Mouse (Mus musculus) stomach, postnatal 0 days (tissue): ENCODE results near the gene Smok3b. TPM values are rescaled to one million over a fixed set of nuclear protein-coding genes. Genes with fewer than 3 reads are reported as not detected.

ENCODE experiments used
- ATAC-seq: fragments of 200-750 bp; cut with Nextera tagmentation; 2 replicates; pipeline ENCODE4 v1.8.0; 2017; ENCODE audit not compliant: low FRiP score, low TSS enrichment
- DNase-seq: peaks from one replicate; pipeline ENCODE4 v3.0.0-alpha.2; 2016; ENCODE audit warnings: low spot score
- H3K27ac ChIP-seq: fragments of 300-500 bp; sonication (generic); replicated peaks from 2 replicates; pipeline ENCODE4 v1.5.1; 2014; ENCODE audit warnings: mild to moderate bottlenecking, control low read depth
- H3K27me3 ChIP-seq: fragments of 300-500 bp; sonication (generic); 2 replicates; pipeline ENCODE4 v1.6.1; 2014; ENCODE audit warnings: low read length; ENCODE audit not compliant: control insufficient read depth, insufficient read depth
- H3K36me3 ChIP-seq: fragments of 300-500 bp; sonication (generic); 2 replicates; pipeline ENCODE4 v1.6.1; 2014; ENCODE audit warnings: low read length, mixed read lengths; ENCODE audit not compliant: control insufficient read depth, insufficient read depth
- H3K4me1 ChIP-seq: fragments of 300-500 bp; sonication (generic); replicated peaks from 2 replicates; pipeline ENCODE4 v1.6.1; 2014; ENCODE audit warnings: antibody characterized with exemption; ENCODE audit not compliant: control insufficient read depth, insufficient read depth
- H3K4me2 ChIP-seq: fragments of 300-500 bp; sonication (generic); replicated peaks from 2 replicates; pipeline ENCODE4 v1.6.1; 2014; ENCODE audit warnings: low read depth, mild to moderate bottlenecking, control low read depth, moderate library complexity
- H3K4me3 ChIP-seq: fragments of 300-500 bp; sonication (generic); 2 replicates; pipeline ENCODE4 v1.5.1; 2014; ENCODE audit warnings: low read depth, low read length, control low read depth
- H3K9ac ChIP-seq: fragments of 300-500 bp; sonication (generic); 2 replicates; pipeline ENCODE4 v1.6.1; 2014; ENCODE audit warnings: mild to moderate bottlenecking, low read length, control low read depth, mixed read lengths
- H3K9me3 ChIP-seq: fragments of 300-500 bp; sonication (generic); 2 replicates; pipeline ENCODE4 v1.6.1; 2016; ENCODE audit warnings: low read length; ENCODE audit not compliant: control insufficient read depth
- CTCF ChIP-seq: IDR thresholded peaks from 2 replicates; pipeline ENCODE4 v1.5.1; 2016; ENCODE audit warnings: antibody characterized with exemption, low read depth, mild to moderate bottlenecking, moderate library complexity
- EP300 ChIP-seq: optimal IDR thresholded peaks from 2 replicates; pipeline ENCODE3; 2016; ENCODE audit warnings: antibody characterized with exemption
- WGBS: fragments of 180-500 bp; shearing (Covaris S2); extraction: QIAGEN DNeasy Blood & Tissue Kit; methylation state at CpG from one replicate; pipeline ENCODE4 v1.1.7; 2014; 5-methylcytosine and 5-hydroxymethylcytosine counted together
- polyA plus RNA-seq: library from polyadenylated mRNA; unstranded; fragments of >200 nt; fragmentation: Nextera tagmentation; extraction: Ambion mirVana; gene quantifications from 2 replicates; pipeline ENCODE4 v1.2.1, GENCODE M21; 2015

The Smok3b gene
- polyA plus RNA-seq, 1 experiment from 2014 or later: not detected

DNA sequence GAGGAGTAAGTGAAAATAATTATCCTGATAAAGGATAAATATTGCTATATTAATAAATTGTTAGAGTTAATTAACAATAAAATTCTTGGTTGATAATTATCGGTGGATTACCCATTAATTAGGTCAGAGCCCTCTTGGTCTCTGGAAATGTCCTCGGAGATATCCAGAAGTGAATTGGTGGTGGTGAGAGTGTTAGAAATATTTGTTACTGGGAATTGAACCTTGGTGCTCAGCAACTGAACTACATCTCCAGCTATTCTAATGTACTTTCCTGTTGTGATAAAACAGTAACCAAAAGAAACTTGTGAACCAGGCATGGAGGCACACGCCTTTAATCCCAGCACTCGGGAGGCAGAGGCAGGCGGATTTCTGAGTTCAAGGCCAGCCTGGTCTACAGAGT, 59.2 kb downstream of the Smok3b start:
- Histone ChIP-seq H3K9me3 (no peaks in the 10 kb centered on the region), H3K36me3 (no peaks in the 10 kb centered on the region), H3K27ac (no peak overlapping the region), H3K27me3 (no peaks in the 10 kb centered on the region), H3K4me3 (no peak overlapping the region), H3K4me2 (no peak overlapping the region), H3K4me1 (no peaks in the 10 kb centered on the region), H3K9ac (no peak overlapping the region)
- 89% methylated on average over 5 of the region's 5 CpGs for WGBS
- TF ChIP-seq CTCF: no peak
- TF ChIP-seq EP300: no peak
- DNase-seq (no peak), ATAC-seq (no peak)

DNA sequence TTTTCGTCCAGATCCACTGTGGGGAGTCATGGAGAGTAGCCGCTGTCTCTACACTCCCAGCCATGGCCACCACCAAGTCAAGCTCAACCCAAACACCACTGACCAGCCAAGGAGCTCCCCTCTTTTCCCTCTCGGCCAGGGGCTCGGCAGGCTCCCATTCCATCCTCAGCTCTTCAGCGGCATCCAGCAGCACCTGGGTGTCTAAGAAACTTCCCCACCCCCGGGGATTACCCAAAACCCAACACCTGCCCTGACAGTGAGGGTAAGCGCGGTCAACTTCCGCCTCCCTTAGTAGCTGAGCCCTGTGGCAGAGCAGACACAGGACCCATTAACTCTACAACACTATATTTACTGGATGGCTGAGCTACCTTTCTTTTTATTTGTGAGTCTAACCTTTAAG, 60.2 kb downstream of the Smok3b start:
- no peak overlapping the region for H3K27ac ChIP-seq
- DNase-seq: no peak
- H3K4me2 ChIP-seq: no peak overlapping the region
- no peaks in the 10 kb centered on the region for H3K27me3 ChIP-seq
- no peak for TF ChIP-seq CTCF
- no peak for TF ChIP-seq EP300
- ATAC-seq: no peak
- no peaks in the 10 kb centered on the region for H3K4me1 ChIP-seq
- H3K36me3 ChIP-seq: no peaks in the 10 kb centered on the region
- 79% methylated on average over 9 of the region's 9 CpGs for WGBS
- H3K9ac ChIP-seq: no peak overlapping the region
- no peaks in the 10 kb centered on the region for H3K9me3 ChIP-seq
- no peak overlapping the region for H3K4me3 ChIP-seq

DNA sequence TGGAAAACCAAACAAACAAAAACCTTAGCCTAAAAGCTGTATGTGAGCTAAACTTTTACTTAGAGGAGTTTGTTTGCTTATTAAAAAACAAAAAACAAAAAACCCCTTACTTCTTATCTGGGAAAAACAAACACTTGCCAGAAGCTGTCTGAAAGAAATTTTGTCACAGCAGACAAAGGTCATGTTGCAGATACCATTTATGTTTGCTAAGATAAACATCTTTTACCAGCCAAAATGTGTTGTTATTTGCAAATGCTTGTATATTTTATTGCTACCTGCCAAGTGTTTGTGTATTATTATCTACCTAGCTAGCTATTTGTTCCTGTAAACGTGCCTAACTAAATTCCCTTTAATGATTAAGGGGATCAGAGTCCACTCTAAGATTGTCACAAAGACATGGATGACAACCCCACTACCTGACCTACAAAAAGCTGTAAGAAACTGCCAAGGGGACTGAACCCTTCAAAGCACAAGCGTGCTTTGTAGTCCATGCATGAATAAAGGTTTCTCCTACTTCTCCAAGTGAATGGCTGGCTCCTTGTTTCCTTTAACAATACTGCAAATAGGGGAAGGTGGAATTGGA, 62.2 kb downstream of the Smok3b start:
- Histone ChIP-seq H3K27ac (no peak overlapping the region), H3K4me2 (no peak overlapping the region), H3K4me3 (no peak overlapping the region), H3K9ac (no peak overlapping the region), H3K36me3 (no peaks in the 10 kb centered on the region), H3K4me1 (no peaks in the 10 kb centered on the region), H3K9me3 (no peaks in the 10 kb centered on the region), H3K27me3 (no peaks in the 10 kb centered on the region)
- no peak for TF ChIP-seq EP300
- whole genome bisulfite sequencing: 61% methylated on average over 2 of the region's 2 CpGs
- no peak for ATAC-seq
- no peak for DNase-seq

DNA sequence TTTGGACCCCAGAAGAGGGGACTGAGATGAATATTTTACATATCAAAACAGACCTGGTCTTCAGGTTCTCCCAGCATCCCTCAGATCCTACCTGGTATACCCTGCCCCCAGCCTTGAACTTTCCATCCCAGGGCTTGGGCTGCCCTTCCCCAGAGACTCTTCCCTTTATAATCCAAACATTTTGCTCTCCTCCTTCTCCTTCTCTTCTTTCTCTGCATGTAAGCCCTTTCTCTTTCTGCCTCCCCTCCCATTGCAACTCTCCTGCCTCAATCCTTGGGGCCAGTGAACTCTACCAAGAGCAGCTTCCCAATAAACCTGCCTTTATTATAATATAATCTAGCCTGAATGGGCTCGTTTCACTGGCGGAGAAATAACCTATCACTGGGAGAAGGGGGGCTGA, 62.7 kb downstream of the Smok3b start:
- Histone ChIP-seq H3K4me1 (no peaks in the 10 kb centered on the region), H3K4me2 (no peak overlapping the region), H3K9me3 (no peaks in the 10 kb centered on the region), H3K9ac (no peak overlapping the region), H3K4me3 (no peak overlapping the region), H3K27ac (no peak overlapping the region), H3K27me3 (no peaks in the 10 kb centered on the region), H3K36me3 (no peaks in the 10 kb centered on the region)
- DNase-seq: no peak
- WGBS: 96% methylated on average over 2 of the region's 2 CpGs
- ATAC-seq: no peak
- TF ChIP-seq CTCF: no peak
- no peak for TF ChIP-seq EP300

DNA sequence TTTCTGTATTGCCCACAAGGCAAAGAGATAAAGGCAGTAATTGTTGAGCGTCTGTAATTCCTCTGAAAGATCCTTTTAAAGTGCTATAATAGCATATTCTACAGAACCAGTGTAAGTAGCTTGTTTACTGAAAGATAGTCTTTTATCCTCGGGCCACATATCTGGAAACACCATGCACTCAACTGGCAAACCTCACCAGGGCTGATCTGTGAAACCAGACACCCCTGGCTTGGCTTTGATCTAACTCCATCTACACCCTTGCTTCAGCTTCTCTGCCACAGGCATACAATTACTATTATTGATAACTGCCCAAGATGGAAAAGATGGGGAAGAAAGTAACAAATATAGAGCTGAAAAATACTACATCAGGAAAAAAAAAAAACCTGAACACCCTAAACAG, 63.3 kb downstream of the Smok3b start:
- peak overlapping the region; percentile 99 for H3K4me3 ChIP-seq
- H3K4me1 ChIP-seq: no peaks in the 10 kb centered on the region
- H3K27ac ChIP-seq: no peak overlapping the region
- WGBS: 42% methylated on average over 2 of the region's 2 CpGs
- ATAC-seq: no peak
- H3K4me2 ChIP-seq: peak overlapping the region; percentile 75
- DNase-seq: no peak
- no peaks in the 10 kb centered on the region for H3K27me3 ChIP-seq
- H3K9me3 ChIP-seq: no peaks in the 10 kb centered on the region
- H3K9ac ChIP-seq: no peak overlapping the region
- TF ChIP-seq EP300: no peak
- no peak for TF ChIP-seq CTCF
- H3K36me3 ChIP-seq: no peaks in the 10 kb centered on the region

DNA sequence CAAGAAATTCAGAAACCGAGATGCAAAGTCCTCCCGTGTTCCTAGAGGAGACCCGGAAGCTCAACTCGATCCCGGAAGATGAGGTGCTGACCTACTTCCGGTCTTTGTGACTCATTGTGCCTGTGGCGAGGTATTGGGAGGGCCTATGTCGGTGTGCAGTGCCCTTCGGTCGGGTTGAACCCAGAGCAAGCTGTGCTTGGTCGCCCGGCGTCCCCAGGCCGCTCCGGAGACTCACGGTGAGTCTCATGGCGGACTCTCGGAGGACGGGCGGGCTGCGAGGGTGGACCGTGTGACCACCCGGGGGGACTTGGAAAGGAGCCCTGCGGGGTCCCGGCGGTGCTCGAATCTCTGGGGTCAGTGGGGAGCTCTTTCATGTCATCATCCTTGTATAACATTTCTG, 63.8 kb downstream of the Smok3b start, which contains the start of gene Zkscan1:
Gene Zkscan1 (plus strand): TSS at position 89 of the 400 bp plus-strand sequence.
- Histone ChIP-seq H3K9ac (peak within 1 kb of the TSS; percentile 99), H3K9me3 (no peaks in the 10 kb centered on the region), H3K27me3 (no peaks in the 10 kb centered on the region), H3K4me2 (peak within 1 kb of the TSS; percentile 75), H3K27ac (peak within 1 kb of the TSS; percentile 97), H3K36me3 (no peaks in the 10 kb centered on the region), H3K4me1 (no peaks in the 10 kb centered on the region), H3K4me3 (peak within 1 kb of the TSS; percentile 99)
- TF ChIP-seq EP300: no peak
- 0 out of 2 replicates have a peak, but pooled peaks have one; percentile 0 for TF ChIP-seq CTCF
- WGBS: under 1% methylated on average over 27 of the region's 27 CpGs
- ATAC-seq (peak; percentile 96), DNase-seq (peak; percentile 89)
